Mouse (Mus musculus): ENCODE data around the gene Cog8.

- TF ChIP-seq CTCF (IDR thresholded peaks at IDR 0.05; ENCODE audit: extremely low read depth, insufficient read length, insufficient replicate concordance, low read depth, low read length) (no peak), POLR2A (IDR thresholded peaks at IDR 0.05; ENCODE audit: low read depth, low read length) (no peak)
These were observed 57.4 kb downstream of the Cog8 start for GRCm38 (mm10) chr8:106999068-106999467.
